8 mouse cellular contexts compared by ENCODE assay signal in genomic region chr1:181379664-181380063, GRCm38 (mm10). TPM values are rescaled to one million over a fixed set of nuclear protein-coding genes. Genes with fewer than 3 reads are reported as not detected.
DNase-seq lines count a peak whose midpoint lies in the region; ATAC-seq lines count a peak whose summit lies in the region.

No protein-coding gene starts in this region.

- H3K9me3 ChIP-seq in heart, embryonic 16.5 days (replicated peaks; ENCODE audit: control insufficient read depth, low read length) = no peaks in the 10 kb centered on the region
- H3K9me3 ChIP-seq in heart, embryonic 11.5 days (replicated peaks; ENCODE audit: control insufficient read depth, low read length) = no peaks in the 10 kb centered on the region
- no peaks in the 10 kb centered on the region for H3K9me3 ChIP-seq in midbrain, embryonic 10.5 days (replicated peaks)

- 26% methylated on average over 8 of the region's 8 CpGs for WGBS in heart, embryonic 16.5 days
- WGBS in heart, embryonic 11.5 days (ENCODE audit: insufficient replicate concordance) = 22% methylated on average over 8 of the region's 8 CpGs
- WGBS in large intestine, adult 2 months = 32% methylated on average over 8 of the region's 8 CpGs
- 30% methylated on average over 8 of the region's 8 CpGs for WGBS in midbrain, embryonic 10.5 days

- no peak overlapping the region for H3K4me3 ChIP-seq in heart, embryonic 16.5 days (ENCODE audit: low read length)
- H3K4me3 ChIP-seq in heart, embryonic 11.5 days (ENCODE audit: low read depth, low read length) = no peak overlapping the region
- H3K4me3 ChIP-seq in midbrain, embryonic 10.5 days = no peak overlapping the region

- no peak overlapping the region for H3K4me2 ChIP-seq in heart, embryonic 16.5 days (ENCODE audit: low read depth, low read length)
- H3K4me2 ChIP-seq in heart, embryonic 11.5 days = no peak overlapping the region

- no peak overlapping the region for H3K27ac ChIP-seq in heart, embryonic 16.5 days (ENCODE audit: low read length)
- no peak overlapping the region for H3K27ac ChIP-seq in heart, embryonic 11.5 days (ENCODE audit: low read depth, low read length)
- no peak overlapping the region for H3K27ac ChIP-seq in midbrain, embryonic 10.5 days (replicated peaks)

- no peaks in the 10 kb centered on the region for H3K36me3 ChIP-seq in heart, embryonic 16.5 days (ENCODE audit: control insufficient read depth, insufficient read depth)
- no peaks in the 10 kb centered on the region for H3K36me3 ChIP-seq in heart, embryonic 11.5 days (ENCODE audit: control insufficient read depth, insufficient read depth, low read length)
- no peaks in the 10 kb centered on the region for H3K36me3 ChIP-seq in midbrain, embryonic 10.5 days

- H3K27me3 ChIP-seq in heart, embryonic 16.5 days (ENCODE audit: control insufficient read depth, insufficient read depth, low read length) = 0 out of 2 replicates have a peak, but pooled peaks cover 2% of the 10 kb centered on the region
- H3K27me3 ChIP-seq in heart, embryonic 11.5 days (ENCODE audit: control insufficient read depth, insufficient read depth, low read length) = peaks cover 6% of the 10 kb centered on the region; the same call in 1 of the 2 replicates
- no peaks in the 10 kb centered on the region for H3K27me3 ChIP-seq in midbrain, embryonic 10.5 days (ENCODE audit: low read depth, poor library complexity, severe bottlenecking)

- peak; percentile 28; the same call in 1 of the 2 replicates for ATAC-seq in heart, embryonic 16.5 days (replicated peaks; ENCODE audit: extremely low read depth, insufficient read depth, low FRiP score)
- no peak for ATAC-seq in heart, embryonic 11.5 days (replicated peaks; ENCODE audit: insufficient number of reproducible peaks, low FRiP score, low TSS enrichment)

- peak; percentile 78 for DNase-seq in ES-CJ7 (ENCODE audit: low read depth, low spot score)
- peak; percentile 62 to 69 for DNase-seq in cerebellum, adult 18-20 months
- peak; percentile 32 for DNase-seq in gastrocnemius, adult 18-20 months (ENCODE audit: low spot score)
- DNase-seq in large intestine, adult 2 months (ENCODE audit: low read depth, low spot score) = peak; percentile 16
- DNase-seq in midbrain, embryonic 10.5 days (ENCODE audit: low spot score) = peak; percentile 65
- DNase-seq in spleen, postnatal 4 days (ENCODE audit: low spot score in 2 of 2) = peak; percentile 61 to 84

- H3K9ac ChIP-seq in heart, embryonic 16.5 days (ENCODE audit: low read length) = no peak overlapping the region
- H3K9ac ChIP-seq in heart, embryonic 11.5 days (ENCODE audit: low read depth, low read length) = no peak overlapping the region

- no peaks in the 10 kb centered on the region for H3K4me1 ChIP-seq in heart, embryonic 16.5 days (ENCODE audit: control insufficient read depth, insufficient read depth, low read length)
- H3K4me1 ChIP-seq in heart, embryonic 11.5 days (ENCODE audit: control insufficient read depth, insufficient read depth, low read length) = no peaks in the 10 kb centered on the region
- H3K4me1 ChIP-seq in midbrain, embryonic 10.5 days = 0 out of 2 replicates have a peak, but pooled peaks cover 7% of the 10 kb centered on the region

RNA-seq across cellular contexts. Expression of gene Cnih3, which starts 27.2 kb away (rescaled TPM):
- 0.09 TPM in 1 of 2 replicates, not detected in the other for polyA plus RNA-seq in heart, embryonic 16.5 days (2015; fragmentation: Nextera tagmentation; extraction: Ambion mirVana)
- polyA plus RNA-seq in heart, embryonic 11.5 days (2014; fragmentation: Nextera tagmentation; extraction: Ambion mirVana) = 0.13 and 0.29 TPM in 2 replicates
- not detected for total RNA-seq in gastrocnemius, adult 18-20 months (2021)
- polyA plus RNA-seq in large intestine, adult 2 months (2012; rRNA removed) = not detected in 2 replicates
- polyA plus RNA-seq in midbrain, embryonic 10.5 days (2016; fragmentation: Nextera tagmentation; extraction: Ambion mirVana) = 0.60 and 1.1 TPM in 2 replicates

Comparison
In these comparisons a context has a peak if more than half of its experiments do, and no peak if none do; other contexts are left out.
1. DNase-seq: peak in every context shown above with its lines; median percentile 78 in ES-CJ7; 72 in spleen, postnatal 4 days; 66 in cerebellum, adult 18-20 months; 65 in midbrain, embryonic 10.5 days; 32 in gastrocnemius, adult 18-20 months; 16 in large intestine, adult 2 months.